Mouse (Mus musculus) cerebellum, adult 2 months (tissue): Measurements from ENCODE around the gene Gm3045.

Source experiments
- CTCF ChIP-seq: fragments of 200-500 bp; IDR thresholded peaks from 2 replicates; pipeline ENCODE4 v1.5.1; 2011; ENCODE audit warnings: low read depth, mild to moderate bottlenecking, control low read depth, low read length, moderate library complexity, borderline replicate concordance; ENCODE audit not compliant: insufficient read depth
- POLR2A ChIP-seq: fragments of 200-500 bp; IDR thresholded peaks from 2 replicates; pipeline ENCODE4 v1.6.1; 2011; ENCODE audit warnings: low read length, control low read depth, borderline replicate concordance; ENCODE audit not compliant: insufficient read depth

- TF ChIP-seq CTCF (no peak), POLR2A (no peak)
Measured at GRCm38 (mm10) chr13:56403381-56404086, 22.9 kb upstream of the Gm3045 start.
